Mouse (Mus musculus) spleen, postnatal 36 days (tissue): ENCODE data around the gene Zzz3.

ENCODE experiments used
- DNase-seq, 2 experiments: peaks; one replicate each; pipeline ENCODE4 v3.0.0; 2022; ENCODE audit warnings: low spot score in 2 of 2, mixed read lengths in 1 of 2

The Zzz3 gene

GRCm38 (mm10) chr3:152495415-152495898 lies 100.2 kb downstream of the Zzz3 start:
- no peak for DNase-seq

- no peak for DNase-seq
Measured at GRCm38 (mm10) chr3:152497084-152497483, 101.8 kb downstream of the Zzz3 start.

DNA sequence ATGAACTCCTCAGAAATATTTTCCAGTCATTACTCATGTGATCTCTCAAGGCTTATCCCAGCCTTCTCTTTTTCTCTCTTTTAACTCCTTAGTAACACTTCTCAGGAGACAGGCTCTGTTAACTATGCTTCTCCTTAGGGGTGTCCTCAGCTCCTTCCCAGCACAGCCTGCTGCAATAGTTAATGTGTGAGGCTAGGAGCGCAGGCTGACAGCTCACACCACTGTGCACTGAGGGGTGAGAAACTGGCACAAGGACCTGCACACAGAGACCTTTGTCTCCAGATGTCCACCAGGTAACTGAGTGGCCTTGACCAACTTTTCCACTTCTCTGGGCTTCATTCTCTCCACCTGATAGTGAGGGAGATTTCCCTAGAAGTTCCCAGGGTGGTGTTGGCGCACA lies 102.6 kb downstream of the Zzz3 start:
- DNase-seq: no peak

DNA sequence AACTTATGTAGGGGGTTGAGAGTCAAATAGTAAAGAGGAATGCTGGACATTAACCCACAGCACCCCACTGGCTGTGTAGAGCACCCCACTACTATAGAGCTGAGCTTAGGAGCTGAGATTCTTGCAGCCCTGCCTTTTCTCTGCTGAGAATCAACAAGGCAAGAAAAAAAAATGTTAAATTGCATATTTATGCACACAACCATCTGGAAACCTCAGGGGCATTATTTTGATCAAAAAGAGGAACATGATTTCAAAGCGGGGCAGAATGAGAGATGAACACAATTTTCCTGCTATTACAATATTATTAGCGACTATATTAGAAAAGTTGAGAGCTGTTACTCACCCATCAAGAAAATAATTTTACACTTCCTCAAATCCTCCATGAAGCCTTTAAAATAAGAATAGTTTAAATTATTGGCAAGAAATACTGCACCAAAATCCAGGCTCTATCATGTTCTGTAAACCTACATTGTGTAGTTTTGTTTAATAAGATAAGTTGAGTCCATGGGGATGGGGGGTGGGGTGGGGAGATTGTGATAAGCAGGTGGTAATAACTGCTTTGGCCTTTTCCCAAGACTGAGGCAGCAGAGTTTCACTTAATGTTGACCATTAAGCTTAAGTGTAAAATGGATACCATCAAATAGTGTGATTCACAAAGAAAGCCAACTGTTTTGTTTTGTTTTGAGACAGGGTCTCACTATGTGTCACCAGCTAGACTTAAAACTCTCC lies 103.9 kb downstream of the Zzz3 start:
- no peak for DNase-seq

DNA sequence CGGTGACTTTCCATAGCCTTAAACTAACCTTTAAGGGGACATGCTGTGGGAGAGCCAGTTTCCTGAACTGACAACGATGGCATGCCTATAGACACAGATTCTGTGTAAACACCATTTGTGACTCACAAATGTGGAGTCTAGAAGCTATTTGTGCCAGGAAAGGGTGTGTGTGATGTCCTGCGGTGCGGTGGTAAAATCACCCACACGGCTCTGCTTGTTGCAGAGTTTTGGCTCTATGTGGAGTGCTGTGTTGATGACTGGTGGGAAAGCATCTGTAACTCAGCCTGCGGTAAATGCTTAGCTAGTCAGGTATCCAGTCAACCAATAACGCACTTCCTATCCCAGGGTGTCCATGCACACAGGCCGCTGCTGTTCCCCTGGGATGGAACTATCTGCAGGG lies 112.6 kb downstream of the Zzz3 start:
- no peak for DNase-seq

GRCm38 (mm10) chr3:152508419-152508993 lies 113.2 kb downstream of the Zzz3 start:
- no peak for DNase-seq

GRCm38 (mm10) chr3:152509268-152509667 lies 114.0 kb downstream of the Zzz3 start:
- no peak for DNase-seq
